Mouse (Mus musculus) lung, adult 2 months (tissue): ENCODE results near the gene Nfix.

Experiments used
- CTCF ChIP-seq: fragments of 200-500 bp; IDR thresholded peaks from 2 replicates; pipeline ENCODE4 v1.5.1; 2011; ENCODE audit warnings: mild to moderate bottlenecking, low read length, control low read depth; ENCODE audit not compliant: insufficient read depth
- POLR2A ChIP-seq: fragments of 200-500 bp; IDR thresholded peaks from 2 replicates; pipeline ENCODE4 v1.6.1; 2011; ENCODE audit warnings: low read depth, mild to moderate bottlenecking, control low read depth, low read length, borderline replicate concordance; ENCODE audit errors: extremely low read depth

GRCm38 (mm10) chr8:84715893-84716468 is 84.2 kb downstream of the Nfix start:
- TF ChIP-seq CTCF (no peak), POLR2A (no peak)
